Mouse (Mus musculus) megakaryocyte, embryonic 14.5 days (primary cell): ENCODE data around the gene Chd2.

Source experiments
- FLI1 ChIP-seq: IDR thresholded peaks from 2 replicates; pipeline ENCODE4 v1.6.1; 2012; ENCODE audit warnings: low read length, inconsistent platforms, mixed read lengths
- GATA1 ChIP-seq: IDR thresholded peaks from 3 replicates; pipeline ENCODE4 v1.6.1; 2012; ENCODE audit warnings: mixed read lengths, low read length, inconsistent platforms, borderline replicate concordance

DNA sequence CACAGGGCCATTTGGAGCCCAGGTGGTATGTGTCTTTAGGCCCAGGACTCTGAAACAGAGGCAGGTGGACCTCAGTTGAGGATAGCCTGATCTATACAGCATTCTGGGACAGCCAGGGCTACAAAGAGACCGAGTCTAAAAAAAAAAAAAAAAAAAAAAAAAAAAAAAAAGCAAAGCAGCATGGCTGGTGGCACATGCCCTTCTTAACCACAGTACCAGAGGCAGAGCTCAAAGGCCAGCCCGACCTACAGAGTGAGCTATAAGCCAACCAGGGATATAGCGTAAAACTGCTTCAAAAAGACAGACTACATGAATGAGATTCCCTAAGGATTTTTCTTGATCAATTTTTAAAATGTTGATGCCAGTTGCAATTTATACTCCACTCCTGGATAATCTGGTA is 9.5 kb downstream of the Chd2 start:
- no peak for TF ChIP-seq FLI1
- TF ChIP-seq GATA1, result no peak
